Mouse (Mus musculus) liver, embryonic 13.5 days (tissue): ENCODE measurements at regions not wholly inside any gene's neighbourhood (a gene's known extent, or its start where the extent isn't known, plus 50 kb on each side); places are given as distances from the start of the nearest gene placed in this dataset.

Experiments
- ATAC-seq: fragments of 200-750 bp; cut with Nextera tagmentation; 2 replicates; pipeline ENCODE4 v1.8.0; 2017; ENCODE audit warnings: low read depth, mild to moderate bottlenecking, moderate number of reproducible peaks, moderate library complexity
- DNase-seq: peaks from one replicate; pipeline ENCODE4 v3.0.0; 2022
- H3K27ac ChIP-seq: fragments of 300-500 bp; sonication (generic); 2 replicates; pipeline ENCODE4 v1.5.1; 2015; ENCODE audit warnings: moderate library complexity, mild to moderate bottlenecking, inconsistent platforms
- H3K27me3 ChIP-seq: fragments of 300-500 bp; sonication (generic); 2 replicates; pipeline ENCODE4 v1.6.1; 2015; ENCODE audit warnings: mild to moderate bottlenecking, inconsistent platforms
- H3K36me3 ChIP-seq: fragments of 300-500 bp; sonication (generic); 2 replicates; pipeline ENCODE4 v1.6.1; 2015; ENCODE audit warnings: mild to moderate bottlenecking, inconsistent platforms
- H3K4me1 ChIP-seq: fragments of 300-500 bp; sonication (generic); replicated peaks from 2 replicates; pipeline ENCODE4 v1.6.1; 2015; ENCODE audit warnings: inconsistent platforms
- H3K4me2 ChIP-seq: fragments of 300-500 bp; sonication (generic); 2 replicates; pipeline ENCODE4 v1.6.1; 2015; ENCODE audit warnings: inconsistent platforms, mild to moderate bottlenecking, moderate library complexity
- H3K4me3 ChIP-seq: fragments of 300-500 bp; sonication (generic); replicated peaks from 2 replicates; pipeline ENCODE4 v1.5.1; 2015; ENCODE audit warnings: mild to moderate bottlenecking, inconsistent platforms
- H3K9ac ChIP-seq: fragments of 300-500 bp; sonication (generic); 2 replicates; pipeline ENCODE4 v1.6.1; 2015; ENCODE audit warnings: mild to moderate bottlenecking, inconsistent platforms
- H3K9me3 ChIP-seq: fragments of 300-500 bp; sonication (generic); replicated peaks from 2 replicates; pipeline ENCODE4 v1.6.1; 2016; ENCODE audit warnings: inconsistent platforms
- WGBS: fragments of 180-500 bp; shearing (Covaris S2); methylation state at CpG from one replicate; pipeline ENCODE4 v1.1.7; 2015; ENCODE audit not compliant: insufficient replicate concordance; 5-methylcytosine and 5-hydroxymethylcytosine counted together

GRCm38 (mm10) chr19:6684921-6685320, 142.1 kb upstream of the Slc22a12 start:
- 31% methylated on average over 4 of the region's 4 CpGs for WGBS
- H3K36me3 ChIP-seq = no peaks in the 10 kb centered on the region
- H3K27ac ChIP-seq = no peak overlapping the region
- H3K9me3 ChIP-seq = no peaks in the 10 kb centered on the region
- H3K4me2 ChIP-seq = no peak overlapping the region
- no peaks in the 10 kb centered on the region for H3K4me1 ChIP-seq
- H3K27me3 ChIP-seq = peaks cover 16% of the 10 kb centered on the region; the same call in 1 of the 2 replicates
- ATAC-seq (no peak), DNase-seq (no peak)
- no peak overlapping the region for H3K4me3 ChIP-seq
- no peak overlapping the region for H3K9ac ChIP-seq

GRCm38 (mm10) chr19:6679392-6680307, 136.8 kb upstream of the Slc22a12 start:
- Histone ChIP-seq H3K4me2 (no peak overlapping the region), H3K27ac (no peak overlapping the region), H3K36me3 (no peaks in the 10 kb centered on the region), H3K9me3 (no peaks in the 10 kb centered on the region), H3K4me1 (no peaks in the 10 kb centered on the region), H3K27me3 (no peaks in the 10 kb centered on the region), H3K9ac (no peak overlapping the region), H3K4me3 (no peak overlapping the region)
- ATAC-seq = no peak
- DNase-seq = no peak
- WGBS = 34% methylated on average over 12 of the region's 14 CpGs

GRCm38 (mm10) chr19:6677511-6677910, 134.7 kb upstream of the Slc22a12 start:
- no peaks in the 10 kb centered on the region for H3K9me3 ChIP-seq
- DNase-seq (no peak), ATAC-seq (no peak)
- H3K4me3 ChIP-seq = no peak overlapping the region
- H3K27ac ChIP-seq = no peak overlapping the region
- H3K36me3 ChIP-seq = no peaks in the 10 kb centered on the region
- H3K4me2 ChIP-seq = no peak overlapping the region
- no peaks in the 10 kb centered on the region for H3K27me3 ChIP-seq
- H3K4me1 ChIP-seq = no peaks in the 10 kb centered on the region
- WGBS = 78% methylated on average over 12 of the region's 12 CpGs
- no peak overlapping the region for H3K9ac ChIP-seq

- Histone ChIP-seq H3K4me2 (no peak overlapping the region), H3K9me3 (no peaks in the 10 kb centered on the region), H3K4me3 (no peak overlapping the region), H3K27ac (no peak overlapping the region), H3K27me3 (no peaks in the 10 kb centered on the region), H3K36me3 (no peaks in the 10 kb centered on the region), H3K4me1 (no peaks in the 10 kb centered on the region), H3K9ac (no peak overlapping the region)
- ATAC-seq (no peak), DNase-seq (no peak)
- 55% methylated on average over 3 of the region's 3 CpGs for WGBS
These were observed 132.8 kb upstream of the Slc22a12 start for GRCm38 (mm10) chr19:6675586-6675985.

- DNase-seq (no peak), ATAC-seq (no peak)
- Histone ChIP-seq H3K36me3 (no peaks in the 10 kb centered on the region), H3K9ac (no peak overlapping the region), H3K4me2 (no peak overlapping the region), H3K9me3 (no peaks in the 10 kb centered on the region), H3K4me1 (peaks cover 5% of the 10 kb centered on the region; the same call in 1 of the 2 replicates), H3K27ac (no peak overlapping the region), H3K4me3 (no peak overlapping the region), H3K27me3 (no peaks in the 10 kb centered on the region)
- WGBS = 71% methylated on average over 6 of the region's 6 CpGs
These were observed 128.9 kb upstream of the Slc22a12 start for GRCm38 (mm10) chr19:6671696-6672095.

GRCm38 (mm10) chr19:6669881-6670280, 127.0 kb upstream of the Slc22a12 start:
- H3K36me3 ChIP-seq = no peaks in the 10 kb centered on the region
- no peak overlapping the region for H3K9ac ChIP-seq
- no peak overlapping the region for H3K27ac ChIP-seq
- WGBS = 37% methylated on average over 8 of the region's 8 CpGs
- H3K4me2 ChIP-seq = no peak overlapping the region
- H3K4me3 ChIP-seq = no peak overlapping the region
- H3K4me1 ChIP-seq = peaks cover 5% of the 10 kb centered on the region; the same call in 1 of the 2 replicates
- H3K9me3 ChIP-seq = no peaks in the 10 kb centered on the region
- no peak for DNase-seq
- H3K27me3 ChIP-seq = no peaks in the 10 kb centered on the region
- no peak for ATAC-seq

GRCm38 (mm10) chr19:6668545-6668944, 125.7 kb upstream of the Slc22a12 start:
- Histone ChIP-seq H3K27me3 (no peaks in the 10 kb centered on the region), H3K4me2 (no peak overlapping the region), H3K4me1 (peaks cover 9% of the 10 kb centered on the region), H3K36me3 (no peaks in the 10 kb centered on the region), H3K27ac (no peak overlapping the region), H3K9ac (no peak overlapping the region), H3K4me3 (no peak overlapping the region), H3K9me3 (no peaks in the 10 kb centered on the region)
- no peak for DNase-seq
- no peak for ATAC-seq
- 20% methylated on average over 2 of the region's 2 CpGs for WGBS

- Histone ChIP-seq H3K27me3 (no peaks in the 10 kb centered on the region), H3K4me1 (peaks cover 30% of the 10 kb centered on the region), H3K4me2 (no peak overlapping the region), H3K27ac (no peak overlapping the region), H3K36me3 (no peaks in the 10 kb centered on the region), H3K9me3 (no peaks in the 10 kb centered on the region), H3K9ac (no peak overlapping the region), H3K4me3 (no peak overlapping the region)
- DNase-seq (no peak), ATAC-seq (no peak)
- 63% methylated on average over 6 of the region's 6 CpGs for WGBS
These were observed 123.4 kb upstream of the Slc22a12 start for GRCm38 (mm10) chr19:6666187-6666722.

GRCm38 (mm10) chr19:6665264-6666054, 122.6 kb upstream of the Slc22a12 start:
- no peaks in the 10 kb centered on the region for H3K27me3 ChIP-seq
- H3K4me2 ChIP-seq = no peak overlapping the region
- 36% methylated on average over 15 of the region's 15 CpGs for WGBS
- no peak overlapping the region for H3K9ac ChIP-seq
- H3K4me1 ChIP-seq = peaks cover 38% of the 10 kb centered on the region
- no peak overlapping the region for H3K27ac ChIP-seq
- H3K4me3 ChIP-seq = no peak overlapping the region
- ATAC-seq = no peak
- DNase-seq = no peak
- no peaks in the 10 kb centered on the region for H3K9me3 ChIP-seq
- no peaks in the 10 kb centered on the region for H3K36me3 ChIP-seq

- H3K27me3 ChIP-seq = no peaks in the 10 kb centered on the region
- H3K4me2 ChIP-seq = no peak overlapping the region
- peaks cover 48% of the 10 kb centered on the region for H3K4me1 ChIP-seq
- DNase-seq = no peak
- no peak overlapping the region for H3K4me3 ChIP-seq
- H3K9me3 ChIP-seq = no peaks in the 10 kb centered on the region
- H3K9ac ChIP-seq = no peak overlapping the region
- no peaks in the 10 kb centered on the region for H3K36me3 ChIP-seq
- ATAC-seq = no peak
- WGBS = 56% methylated on average over 12 of the region's 12 CpGs
- H3K27ac ChIP-seq = no peak overlapping the region
These were observed 121.6 kb upstream of the Slc22a12 start for GRCm38 (mm10) chr19:6664311-6664952.

GRCm38 (mm10) chr19:6663391-6663790, 120.6 kb upstream of the Slc22a12 start:
- peaks cover 50% of the 10 kb centered on the region for H3K4me1 ChIP-seq
- H3K9ac ChIP-seq = no peak overlapping the region
- H3K4me2 ChIP-seq = no peak overlapping the region
- DNase-seq = peak; percentile 53
- H3K27me3 ChIP-seq = no peaks in the 10 kb centered on the region
- H3K27ac ChIP-seq = no peak overlapping the region
- H3K9me3 ChIP-seq = no peaks in the 10 kb centered on the region
- no peak for ATAC-seq
- H3K4me3 ChIP-seq = no peak overlapping the region
- H3K36me3 ChIP-seq = no peaks in the 10 kb centered on the region
- 6% methylated on average over 10 of the region's 10 CpGs for WGBS
